Mouse (Mus musculus) G1E (cell line): Measurements from ENCODE around the gene Nedd4.

Source experiments
- CTCF ChIP-seq: IDR thresholded peaks from 2 replicates; pipeline ENCODE4 v1.5.1; 2012; ENCODE audit warnings: low read depth, low read length, inconsistent platforms, mixed read lengths
- GATA1 ChIP-seq: IDR thresholded peaks from 2 replicates; pipeline ENCODE4 v1.6.1; 2012; ENCODE audit warnings: borderline replicate concordance, low read length, inconsistent platforms, mixed read lengths

GRCm38 (mm10) chr9:72779733-72780132 is 117.6 kb downstream of the Nedd4 start:
- TF ChIP-seq CTCF = no peak
- no peak for TF ChIP-seq GATA1
